ENCODE assay signal across 8 mouse cellular contexts in the genomic region with DNA sequence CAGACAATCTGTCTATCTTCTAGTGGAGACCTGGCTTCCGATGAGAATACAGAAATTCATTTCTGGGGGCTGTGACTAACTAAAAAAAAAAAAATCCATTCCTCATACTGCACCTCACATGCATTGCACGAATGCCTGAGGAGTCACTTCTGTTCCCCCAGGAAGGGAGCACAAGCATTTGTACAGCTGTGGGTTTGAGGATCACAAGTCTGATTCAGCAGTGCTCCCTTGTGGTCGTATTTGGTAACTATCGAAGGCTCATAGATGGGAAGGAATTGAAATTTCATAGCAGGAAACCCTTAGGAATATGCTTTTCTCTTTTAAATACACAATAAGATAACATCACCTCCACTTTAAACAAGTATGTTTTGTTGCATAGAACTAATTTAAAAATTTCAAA. TPM values are rescaled to one million over a fixed set of nuclear protein-coding genes. Genes with fewer than 3 reads are reported as not detected.
DNase-seq lines count a peak whose midpoint lies in the region; ATAC-seq and TF ChIP-seq lines count a peak whose summit lies in the region.

No protein-coding gene starts in this region.

- no peak for TF ChIP-seq EP300 in stomach, postnatal 0 days (optimal IDR thresholded peaks at IDR 0.05)

- no peak overlapping the region for H3K9ac ChIP-seq in hindbrain, embryonic 12.5 days
- no peak overlapping the region for H3K9ac ChIP-seq in heart, embryonic 13.5 days
- H3K9ac ChIP-seq in stomach, postnatal 0 days (ENCODE audit: low read length), result no peak overlapping the region

- H3K4me3 ChIP-seq in hindbrain, embryonic 10.5 days, result no peak overlapping the region
- no peak overlapping the region for H3K4me3 ChIP-seq in hindbrain, embryonic 12.5 days
- no peak overlapping the region for H3K4me3 ChIP-seq in heart, embryonic 13.5 days
- H3K4me3 ChIP-seq in stomach, postnatal 0 days (ENCODE audit: low read depth, low read length), result no peak overlapping the region

- no peaks in the 10 kb centered on the region for H3K9me3 ChIP-seq in hindbrain, embryonic 10.5 days
- no peaks in the 10 kb centered on the region for H3K9me3 ChIP-seq in hindbrain, embryonic 12.5 days (replicated peaks)
- H3K9me3 ChIP-seq in heart, embryonic 13.5 days, result no peaks in the 10 kb centered on the region
- no peaks in the 10 kb centered on the region for H3K9me3 ChIP-seq in stomach, postnatal 0 days (ENCODE audit: control insufficient read depth, low read length)

- ATAC-seq in hindbrain, embryonic 12.5 days (ENCODE audit: low FRiP score), result no peak
- ATAC-seq in heart, embryonic 13.5 days (ENCODE audit: extremely low read depth, insufficient number of reproducible peaks, low FRiP score, low TSS enrichment), result no peak
- no peak for ATAC-seq in stomach, postnatal 0 days (ENCODE audit: low FRiP score, low TSS enrichment)

- no peak overlapping the region for H3K27ac ChIP-seq in hindbrain, embryonic 10.5 days
- no peak overlapping the region for H3K27ac ChIP-seq in hindbrain, embryonic 12.5 days
- H3K27ac ChIP-seq in heart, embryonic 13.5 days (replicated peaks), result peak overlapping the region; percentile 75
- no peak overlapping the region for H3K27ac ChIP-seq in stomach, postnatal 0 days (replicated peaks)

- 34% methylated on average over 4 of the region's 4 CpGs for WGBS in hindbrain, embryonic 10.5 days
- whole genome bisulfite sequencing in hindbrain, embryonic 12.5 days, result 39% methylated on average over 4 of the region's 4 CpGs
- WGBS in heart, embryonic 13.5 days, result 17% methylated on average over 4 of the region's 4 CpGs
- WGBS in stomach, postnatal 0 days, result 16% methylated on average over 4 of the region's 4 CpGs

- H3K4me1 ChIP-seq in hindbrain, embryonic 10.5 days (replicated peaks), result no peaks in the 10 kb centered on the region
- no peaks in the 10 kb centered on the region for H3K4me1 ChIP-seq in hindbrain, embryonic 12.5 days
- H3K4me1 ChIP-seq in heart, embryonic 13.5 days, result peaks cover 16% of the 10 kb centered on the region
- no peaks in the 10 kb centered on the region for H3K4me1 ChIP-seq in stomach, postnatal 0 days (replicated peaks; ENCODE audit: control insufficient read depth, insufficient read depth)

- DNase-seq in hindbrain, embryonic 10.5 days (ENCODE audit: low spot score), result peak; percentile 31
- DNase-seq in T-cell, adult 2 months (ENCODE audit: low spot score), result peak; percentile 41
- DNase-seq in embryo, embryonic 11 days, result peak; percentile 79
- DNase-seq in kidney, postnatal 4 days, result peak; percentile 74 to 77
- DNase-seq in lung, postnatal 10 days, result peak; percentile 79
- DNase-seq in stomach, postnatal 0 days (ENCODE audit: low spot score), result peak; percentile 44

- no peaks in the 10 kb centered on the region for H3K27me3 ChIP-seq in hindbrain, embryonic 10.5 days (ENCODE audit: insufficient read depth, poor library complexity, severe bottlenecking)
- no peaks in the 10 kb centered on the region for H3K27me3 ChIP-seq in hindbrain, embryonic 12.5 days
- no peaks in the 10 kb centered on the region for H3K27me3 ChIP-seq in heart, embryonic 13.5 days (replicated peaks)
- no peaks in the 10 kb centered on the region for H3K27me3 ChIP-seq in stomach, postnatal 0 days (ENCODE audit: control insufficient read depth, insufficient read depth, low read length)

- TF ChIP-seq CTCF in stomach, postnatal 0 days (IDR thresholded peaks at IDR 0.05; ENCODE audit: low read depth), result peak; percentile 84

- H3K4me2 ChIP-seq in hindbrain, embryonic 12.5 days (replicated peaks), result no peak overlapping the region
- H3K4me2 ChIP-seq in heart, embryonic 13.5 days, result peak overlapping the region; percentile 41; the same call in 1 of the 2 replicates
- H3K4me2 ChIP-seq in stomach, postnatal 0 days (replicated peaks; ENCODE audit: low read depth), result no peak overlapping the region

- H3K36me3 ChIP-seq in hindbrain, embryonic 10.5 days, result no peaks in the 10 kb centered on the region
- H3K36me3 ChIP-seq in hindbrain, embryonic 12.5 days, result no peaks in the 10 kb centered on the region
- no peaks in the 10 kb centered on the region for H3K36me3 ChIP-seq in heart, embryonic 13.5 days
- H3K36me3 ChIP-seq in stomach, postnatal 0 days (ENCODE audit: control insufficient read depth, insufficient read depth, low read length), result no peaks in the 10 kb centered on the region

RNA-seq across cellular contexts. Expression of a gene that starts 16.6 kb away (rescaled TPM):
- 0.13 and 0.20 TPM in 2 replicates for polyA plus RNA-seq in hindbrain, embryonic 10.5 days (2016; fragmentation: Nextera tagmentation; extraction: Ambion mirVana)
- 0.08 and 0.29 TPM in 2 replicates for polyA plus RNA-seq in hindbrain, embryonic 12.5 days (2016; fragmentation: Nextera tagmentation; extraction: Ambion mirVana)
- 0.11 and 0.31 TPM in 2 replicates for polyA plus RNA-seq in heart, embryonic 13.5 days (2015; fragmentation: Nextera tagmentation; extraction: Ambion mirVana)
- 0.08 and 0.19 TPM in 2 replicates for polyA plus RNA-seq in stomach, postnatal 0 days (2015; fragmentation: Nextera tagmentation; extraction: Ambion mirVana)
